Mouse (Mus musculus): ENCODE data around the gene Stoml3.

The Stoml3 gene

DNA sequence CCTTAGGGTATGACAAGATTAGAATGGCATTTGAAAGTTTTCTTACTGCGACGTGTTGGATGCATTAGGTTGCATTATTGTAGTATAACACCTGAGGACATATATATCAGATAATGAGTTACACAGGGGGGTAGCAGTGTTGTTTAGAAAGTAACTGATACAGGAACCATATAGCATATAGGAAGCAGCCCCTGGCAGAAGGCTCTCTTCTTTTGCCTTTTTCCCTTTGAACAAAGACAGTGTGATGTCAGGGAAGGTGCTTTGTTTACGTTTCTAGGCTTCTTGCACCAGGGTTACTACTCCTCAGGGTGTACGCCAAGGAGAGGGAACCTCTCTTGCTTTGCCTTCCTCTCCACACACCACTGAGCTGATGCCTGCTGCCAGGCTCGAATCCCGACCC is at the start of gene Stoml3:
TSS of gene Stoml3 (plus strand) at position 301 of the 400 bp plus-strand sequence.
- no peak for DNase-seq

DNA sequence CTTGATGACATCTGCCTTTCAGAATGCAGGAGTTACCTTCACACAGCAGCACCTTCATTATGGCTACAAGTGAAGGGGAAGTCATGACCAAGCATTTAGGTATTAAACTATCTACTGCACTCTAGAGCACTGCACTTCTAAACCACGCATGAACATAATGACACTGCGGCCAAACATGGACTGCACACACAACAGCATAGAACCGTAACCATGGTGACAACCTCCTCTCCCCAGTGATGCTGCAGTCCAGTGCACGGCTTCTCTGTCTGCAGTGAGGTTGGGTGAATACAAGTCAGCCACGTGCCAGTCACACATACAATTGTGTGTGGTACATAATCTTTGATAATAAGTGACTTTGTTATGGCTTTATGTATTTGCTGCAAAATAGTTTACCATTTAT is 42.9 kb upstream of the Stoml3 start:
- DNase-seq: no peak

DNA sequence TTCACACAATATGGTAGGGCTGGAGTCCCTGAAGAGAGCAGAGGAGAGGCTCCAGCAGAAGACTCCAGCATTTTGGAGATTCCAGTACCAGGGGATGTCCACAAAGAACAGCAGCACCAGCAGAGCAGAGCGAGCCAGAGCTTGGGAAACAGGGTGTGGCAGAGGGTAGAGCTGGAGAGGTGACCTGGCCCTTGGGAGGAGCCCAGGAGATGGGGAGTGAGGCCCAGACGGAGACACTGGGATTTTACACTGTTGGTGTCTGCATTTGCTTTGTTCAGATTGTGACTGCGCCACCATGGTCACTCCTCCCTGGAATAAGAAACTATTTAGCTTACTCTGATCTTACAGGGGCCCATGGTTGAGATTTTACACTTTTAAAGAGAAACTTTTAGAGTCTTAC is 41.7 kb upstream of the Stoml3 start:
- no peak for DNase-seq

DNA sequence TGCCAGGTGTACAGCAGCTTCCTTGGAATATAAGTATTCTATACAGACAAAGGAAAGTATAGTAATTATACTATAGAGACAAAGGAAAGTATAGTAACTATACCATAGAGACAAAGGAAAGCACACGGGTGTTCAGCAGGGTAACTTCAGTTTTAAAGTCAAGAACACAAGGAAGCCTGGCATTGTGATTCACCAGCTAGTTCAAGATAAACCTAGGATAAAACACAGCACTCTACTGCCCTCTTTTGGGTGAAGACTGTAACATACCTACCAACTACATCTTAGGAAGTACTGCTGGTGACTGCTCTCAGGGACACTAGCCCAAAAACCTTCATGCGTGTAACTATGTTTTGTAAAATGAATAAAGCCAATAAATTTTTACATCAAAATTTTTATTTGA is 40.2 kb upstream of the Stoml3 start:
- peak; percentile 84 for DNase-seq

DNA sequence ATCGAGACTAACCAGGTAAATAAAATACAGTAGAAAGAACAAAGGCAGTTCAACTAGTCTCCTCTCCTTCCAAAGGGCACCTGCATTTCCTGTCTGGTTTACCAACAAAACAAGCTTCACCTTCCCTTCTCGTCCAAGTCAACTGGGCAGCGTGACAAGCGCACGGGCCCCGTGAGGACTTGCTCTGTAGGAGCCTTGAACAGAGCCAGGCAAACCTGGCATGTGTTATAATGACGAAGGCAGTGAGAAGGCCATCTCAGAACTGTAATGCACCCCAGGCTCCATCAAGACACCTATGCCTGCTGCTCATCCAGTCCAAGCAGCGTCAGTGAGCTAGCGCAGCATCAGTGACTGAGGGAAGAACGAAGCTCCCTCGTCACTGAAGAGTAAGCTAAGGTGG is 37.8 kb upstream of the Stoml3 start:
- DNase-seq: no peak

DNA sequence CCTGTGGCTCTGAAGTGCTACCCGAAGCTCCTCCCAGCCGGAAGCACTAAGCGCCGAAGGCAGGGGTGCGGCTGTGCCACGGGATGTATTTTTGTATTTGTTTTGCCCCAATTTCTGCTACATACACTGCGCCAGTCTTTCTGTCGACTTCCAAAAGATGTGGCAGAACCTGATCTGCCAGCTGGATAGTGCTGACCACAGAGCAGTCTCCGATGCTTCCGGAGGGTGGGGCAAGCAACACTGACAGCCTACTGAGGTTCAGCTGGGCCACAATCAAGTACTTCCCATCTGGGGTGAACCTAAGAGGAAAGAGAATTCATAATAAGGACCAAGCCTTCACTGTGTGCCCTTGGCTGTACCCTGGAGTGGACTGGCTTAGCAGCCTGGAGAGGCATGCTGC is 36.1 kb upstream of the Stoml3 start:
- no peak for DNase-seq

DNA sequence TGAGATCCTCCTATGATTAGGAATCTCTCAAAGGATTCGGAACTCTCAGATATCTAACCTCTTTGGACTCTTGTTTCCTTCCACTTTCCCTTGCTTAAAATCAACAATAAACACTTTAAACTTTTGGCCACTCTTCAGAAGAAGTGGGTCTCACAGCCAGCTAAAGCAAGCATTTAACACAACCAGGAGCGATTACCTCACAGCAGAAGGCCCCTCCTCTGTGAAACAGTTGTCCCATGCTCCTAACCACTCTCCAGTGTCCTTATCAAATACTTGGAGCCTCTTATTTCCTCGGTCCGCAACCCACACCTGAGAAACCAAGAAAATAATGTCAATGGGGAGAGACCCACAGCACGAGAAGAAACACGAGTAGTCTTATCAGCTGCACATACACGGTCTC is 35.1 kb upstream of the Stoml3 start:
- DNase-seq: no peak

DNA sequence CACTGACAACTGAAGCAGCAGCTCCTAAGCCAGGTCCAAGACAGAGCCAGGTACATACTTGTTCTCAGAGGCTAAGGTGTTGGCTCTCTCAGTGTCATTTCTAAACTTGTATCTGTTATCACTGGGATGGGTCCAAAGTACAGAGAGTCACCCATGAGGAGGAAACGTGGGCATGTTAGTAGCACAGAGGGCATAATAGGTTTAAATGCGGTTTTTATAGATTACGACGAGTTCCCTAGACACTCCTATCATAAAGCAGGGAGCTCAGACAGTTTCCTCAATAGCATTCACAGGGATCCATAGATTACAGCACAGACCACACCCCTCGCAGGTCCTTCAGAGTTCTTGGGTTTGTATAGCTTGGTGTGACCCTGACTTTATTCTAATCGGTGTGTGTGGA is 34.4 kb upstream of the Stoml3 start:
- DNase-seq: no peak

DNA sequence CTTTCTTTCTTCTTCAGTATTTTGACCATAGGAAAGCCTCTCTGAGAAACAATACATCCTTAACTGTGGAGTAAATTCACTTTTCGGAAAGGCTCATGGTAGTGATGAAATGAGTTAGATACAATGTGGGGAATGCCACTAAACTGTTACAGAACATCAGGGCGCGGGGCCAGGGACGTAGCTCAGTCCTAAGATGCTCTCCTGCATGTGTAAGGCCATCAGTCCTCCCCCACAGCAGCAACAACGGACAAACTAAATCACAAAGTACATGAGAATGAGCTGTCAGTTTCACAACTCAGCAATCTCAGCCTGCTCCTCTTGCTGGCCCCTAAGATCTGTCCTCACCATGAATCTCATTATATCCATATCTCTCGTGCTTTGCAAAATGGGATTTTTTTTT is 33.9 kb upstream of the Stoml3 start:
- no peak for DNase-seq

DNA sequence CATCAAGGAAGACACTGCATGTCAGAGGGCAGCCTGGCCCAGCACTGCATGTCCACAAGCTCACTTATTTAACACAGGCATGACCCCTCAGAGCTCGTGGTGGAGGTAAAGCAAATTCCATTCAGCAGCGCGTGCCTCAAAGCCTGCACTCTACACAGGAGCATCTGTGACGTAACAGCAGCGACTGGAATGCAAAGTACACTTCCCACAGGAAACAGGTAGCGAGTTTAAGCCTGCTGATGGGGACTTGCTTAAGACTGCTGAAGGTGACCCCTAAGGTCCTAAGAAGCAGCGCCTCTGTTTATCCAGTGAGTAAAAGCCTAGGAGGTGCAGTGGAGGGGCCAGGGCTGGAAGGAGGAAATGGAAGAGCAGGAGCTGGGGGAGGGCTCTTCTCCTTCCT is 33.5 kb upstream of the Stoml3 start:
- no peak for DNase-seq

DNA sequence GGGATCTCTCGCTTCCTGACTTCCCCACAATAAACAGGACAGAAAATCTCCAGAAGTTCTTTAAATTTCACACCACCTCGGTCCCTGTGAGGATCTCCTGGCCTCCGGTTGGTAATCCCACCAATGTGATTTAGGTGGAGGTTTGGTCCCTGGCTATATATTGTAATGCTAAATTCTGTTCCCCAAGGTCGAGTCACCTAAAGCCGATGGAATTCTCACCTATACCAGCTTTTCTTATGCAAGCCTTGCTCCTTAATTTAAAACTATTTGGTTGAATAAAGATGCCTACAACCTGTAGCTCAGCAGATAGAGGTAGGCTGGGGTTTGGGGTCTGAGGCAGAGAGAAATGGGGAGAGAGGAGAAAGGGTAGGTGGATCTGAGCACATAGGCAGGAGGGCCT is 30.7 kb upstream of the Stoml3 start:
- no peak for DNase-seq

DNA sequence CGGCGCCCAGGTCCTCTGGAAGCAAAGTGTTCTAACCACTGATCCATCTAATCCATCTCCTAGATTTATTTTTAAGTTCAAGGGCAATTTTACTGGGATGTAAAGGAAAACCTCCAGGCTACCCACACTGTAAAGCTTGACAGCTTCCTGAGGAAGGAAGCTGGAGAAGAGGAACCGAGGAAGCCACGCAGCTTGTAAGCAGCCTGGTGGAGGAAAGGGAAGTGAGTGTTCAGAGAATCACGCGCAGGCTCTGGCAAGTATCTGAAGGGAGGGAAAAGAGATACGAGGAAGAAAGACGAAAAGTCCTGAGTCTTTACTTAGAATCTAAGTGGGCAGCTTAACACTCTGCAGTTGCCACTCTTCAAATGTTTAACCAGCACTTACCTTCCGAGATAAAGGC is 28.3 kb upstream of the Stoml3 start:
- no peak for DNase-seq

DNA sequence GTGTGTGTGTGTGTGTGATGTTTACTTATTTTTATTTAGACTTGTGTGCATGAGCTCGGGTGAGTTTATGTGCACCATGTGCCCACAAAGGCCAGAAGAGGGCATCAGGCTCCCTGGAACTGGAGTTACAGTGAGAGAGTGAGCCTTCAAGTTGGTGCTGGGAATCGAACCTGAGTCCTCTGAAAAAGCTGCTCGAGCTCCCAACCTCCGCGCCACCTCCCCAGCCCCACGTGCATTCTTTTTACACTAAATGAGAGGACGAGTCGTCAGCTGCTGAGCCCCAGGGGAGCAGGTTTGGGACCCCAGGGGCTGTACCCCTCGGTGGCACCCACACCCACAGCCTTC is 25.8 kb upstream of the Stoml3 start:
- DNase-seq: no peak

DNA sequence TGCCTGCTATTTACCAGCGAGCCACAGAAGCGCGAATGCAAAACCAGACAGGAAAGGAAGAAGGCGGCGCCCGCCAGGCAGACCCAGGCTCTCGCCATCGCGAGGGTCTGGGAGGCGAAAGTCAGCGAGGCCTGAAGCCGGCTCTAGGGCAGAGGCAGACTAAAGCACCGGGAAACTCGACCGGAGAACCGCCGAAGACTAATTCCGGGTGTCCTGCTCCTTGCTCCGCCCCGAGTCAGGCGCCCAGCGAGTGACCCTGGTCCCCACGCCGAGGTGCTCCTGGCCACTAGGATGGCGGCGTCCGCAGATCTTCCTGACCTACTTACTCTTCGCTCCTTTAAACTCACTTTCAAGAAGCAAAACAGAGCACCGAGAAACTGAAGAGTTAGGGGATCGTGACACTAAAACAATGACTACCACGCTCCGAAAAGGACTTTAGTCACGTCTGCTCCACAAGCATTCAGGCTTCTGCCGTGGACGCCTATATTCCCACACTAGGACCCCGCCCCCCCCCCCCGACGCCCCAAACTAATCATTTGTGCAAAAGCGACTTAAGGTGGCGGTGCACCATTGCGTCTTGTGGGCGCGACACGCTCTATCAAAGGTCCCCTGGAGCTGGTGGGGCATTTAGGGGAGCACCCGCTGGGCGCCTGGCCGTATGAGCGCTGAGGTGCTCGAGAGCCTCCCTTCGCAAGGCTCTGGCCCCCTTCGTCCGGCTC is 25.2 kb upstream of the Stoml3 start, which contains the start of the genes Nhlrc3 and Proser1:
TSS of gene Nhlrc3 (minus strand) at position 287 of the 719 bp plus-strand sequence.
TSS of gene Proser1 (plus strand) at position 621 of the 719 bp plus-strand sequence.
- peak; percentile 98 for DNase-seq

DNA sequence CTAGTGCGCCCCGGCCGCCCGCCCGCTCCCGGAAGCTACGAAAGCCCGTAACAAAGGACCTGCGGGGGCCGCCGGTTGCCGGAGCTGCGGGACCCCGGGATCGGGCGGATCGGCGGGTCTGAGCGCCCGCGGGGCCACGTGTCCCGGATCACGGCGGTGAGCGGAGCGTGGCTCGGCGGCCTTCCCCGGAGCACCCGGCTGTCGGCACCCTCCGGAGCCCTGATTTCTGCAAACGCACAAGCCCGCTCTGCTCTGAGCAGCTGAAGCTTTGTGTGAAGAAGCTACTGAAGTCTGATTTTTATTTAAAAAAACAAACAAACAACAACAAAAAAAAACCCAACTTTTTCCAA is 24.7 kb upstream of the Stoml3 start:
- DNase-seq: no peak

DNA sequence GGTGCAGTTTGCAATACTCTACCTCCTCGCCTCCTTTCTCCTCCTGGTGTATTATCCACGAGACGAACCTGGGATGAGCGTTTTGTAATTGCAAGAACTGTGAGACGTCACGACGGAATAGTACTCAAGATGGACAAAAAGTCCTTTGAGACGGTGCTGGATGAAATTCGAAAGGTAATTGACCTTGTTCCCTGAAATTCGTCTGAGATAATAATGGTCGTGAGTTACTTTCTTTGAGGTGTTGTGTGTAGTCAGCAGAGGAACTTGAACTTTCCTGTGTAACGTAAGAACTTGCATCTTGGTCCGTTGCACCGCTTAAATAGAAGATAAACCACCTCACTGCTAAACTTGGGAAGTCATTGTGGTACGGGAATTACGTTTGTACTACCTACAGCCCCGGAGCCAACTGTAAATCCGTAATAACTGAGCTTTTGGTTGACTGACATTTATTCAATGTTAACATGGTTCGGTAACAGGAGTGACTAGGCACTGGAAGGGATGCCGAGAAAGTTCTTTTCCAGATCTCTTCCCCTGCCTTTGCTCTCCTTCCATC is 24.2 kb upstream of the Stoml3 start:
- no peak for DNase-seq

DNA sequence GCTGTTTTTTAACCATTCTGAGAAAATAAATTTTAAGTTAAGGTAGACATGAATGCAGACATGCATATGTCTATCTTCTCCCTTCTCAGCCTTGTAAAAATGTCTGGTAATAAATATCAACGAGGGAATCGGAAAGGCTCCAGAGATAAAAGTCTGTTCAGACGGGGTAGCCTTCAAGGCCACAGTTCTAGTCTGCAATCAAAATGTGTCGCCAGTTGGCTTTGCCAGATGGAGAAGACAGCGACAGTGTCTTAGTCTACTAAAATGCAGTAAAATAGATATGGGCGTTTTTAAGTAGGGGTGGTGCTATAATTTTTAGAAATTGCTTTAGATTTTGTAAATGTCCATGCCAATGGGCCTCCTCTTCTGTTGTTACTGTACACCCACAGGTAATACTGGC is 23.1 kb upstream of the Stoml3 start:
- no peak for DNase-seq

DNA sequence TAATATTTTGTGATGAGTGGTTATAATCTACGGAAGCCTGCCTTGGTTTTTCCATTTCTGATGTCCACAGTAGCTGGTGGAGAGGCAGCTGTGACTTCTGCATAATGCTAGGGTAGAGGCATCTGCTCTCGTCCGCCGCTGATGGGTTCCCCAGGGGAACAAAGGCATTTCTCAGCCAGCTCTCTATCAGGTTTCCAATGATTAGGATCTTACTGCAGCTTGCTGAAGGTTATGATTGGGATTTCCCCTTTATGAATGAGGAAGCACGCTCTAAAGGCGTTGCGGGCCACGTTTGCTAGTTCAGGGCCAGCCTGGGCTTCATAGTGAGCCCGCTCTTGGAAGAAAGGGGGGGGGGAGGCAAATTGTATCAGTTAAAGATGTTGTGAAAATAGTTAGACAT is 22.0 kb upstream of the Stoml3 start:
- no peak for DNase-seq

DNA sequence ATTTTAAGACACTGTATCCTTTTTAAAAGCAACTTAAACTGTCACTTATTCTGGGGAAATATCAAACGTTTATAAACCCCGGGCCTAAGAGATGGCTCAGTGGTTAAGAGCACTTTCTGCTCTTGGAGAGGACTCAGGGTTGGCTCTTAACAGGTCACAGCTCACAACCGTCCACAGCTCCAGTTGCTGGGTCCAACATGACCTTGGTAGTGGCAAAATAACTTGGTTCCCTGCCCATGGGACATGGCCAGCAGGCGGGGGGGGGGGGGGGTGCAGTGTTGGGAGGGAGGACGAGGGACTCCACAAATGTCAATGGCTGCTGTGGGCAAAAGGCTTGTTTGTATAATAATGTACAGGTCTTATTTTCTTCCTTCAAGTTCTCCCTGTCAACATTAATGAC is 21.1 kb upstream of the Stoml3 start:
- DNase-seq: no peak

DNA sequence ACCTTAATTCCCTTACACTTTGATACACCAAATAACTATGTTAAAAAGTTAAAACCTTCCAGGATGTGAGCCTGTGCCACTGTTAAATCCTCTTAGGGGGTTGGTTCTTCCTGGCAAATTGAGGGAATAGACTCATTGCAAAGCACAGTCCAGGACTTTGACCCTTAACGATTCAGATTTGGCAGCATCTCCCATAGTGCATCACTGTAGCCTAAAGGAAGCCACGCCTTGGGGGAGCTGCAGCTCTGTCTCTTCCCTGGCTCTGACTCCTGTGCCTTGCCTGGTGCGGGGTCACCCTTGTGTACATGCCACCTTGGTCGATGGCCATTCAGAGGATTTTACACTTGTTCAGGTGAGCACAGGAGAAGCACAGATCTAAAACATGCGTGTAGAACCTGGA is 18.8 kb upstream of the Stoml3 start:
- DNase-seq: no peak

DNA sequence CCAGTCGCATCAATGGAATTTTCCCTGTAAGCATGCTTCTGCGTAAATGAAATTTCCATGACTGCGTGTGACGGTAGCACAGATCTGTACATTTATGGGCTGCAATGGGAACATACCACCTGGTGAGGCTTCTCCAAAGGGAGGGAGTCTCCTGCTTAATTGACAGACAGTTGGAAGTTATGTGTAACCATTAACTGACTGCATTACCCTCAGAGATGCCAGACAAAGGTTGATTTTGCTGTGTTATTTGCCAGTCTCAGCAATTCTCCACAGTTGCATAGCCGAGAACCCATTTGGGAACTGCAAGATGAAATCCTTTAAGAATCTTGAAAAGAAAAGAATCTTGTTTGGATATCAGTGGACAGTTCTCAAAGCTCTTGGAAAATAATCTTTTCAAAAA is 16.4 kb upstream of the Stoml3 start:
- DNase-seq: no peak

DNA sequence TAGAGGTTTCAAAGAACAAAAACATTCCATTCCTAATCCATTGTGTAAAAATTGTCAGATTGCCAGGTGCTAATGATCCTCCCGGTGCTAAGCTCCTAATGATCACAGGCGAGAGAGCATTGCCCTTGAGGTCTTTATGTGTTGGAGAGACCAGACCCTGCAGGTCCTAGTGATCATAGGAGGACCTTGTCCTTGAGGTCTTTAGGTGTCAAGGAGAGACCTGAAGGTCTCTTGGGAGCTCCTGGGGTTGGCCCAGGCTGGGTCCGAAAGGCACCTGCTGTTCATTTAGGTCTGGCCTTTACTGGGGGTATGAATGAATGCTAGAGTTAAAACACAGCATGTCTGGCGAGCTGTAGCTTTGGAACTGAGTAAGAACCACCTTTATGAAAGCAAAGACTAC is 14.3 kb upstream of the Stoml3 start:
- DNase-seq: no peak

DNA sequence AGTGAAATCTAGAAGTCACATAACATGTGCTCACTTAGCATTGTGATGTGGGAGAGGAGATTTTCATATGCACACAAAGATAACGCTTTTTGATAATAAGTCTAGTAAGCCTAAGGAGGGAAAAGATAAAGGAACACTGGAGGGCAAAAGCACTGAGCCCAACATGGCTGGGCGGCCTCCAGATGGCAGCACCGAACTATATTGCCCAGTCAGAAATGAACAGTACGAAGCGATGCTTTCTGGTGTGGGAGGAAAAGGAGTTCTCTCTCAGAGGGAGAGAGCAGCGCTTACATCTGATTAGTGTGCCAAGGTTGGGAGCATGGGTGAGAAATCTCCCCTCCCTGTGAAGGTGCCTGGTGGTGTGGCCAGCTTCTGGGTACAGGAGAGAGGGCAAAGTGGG is 12.6 kb upstream of the Stoml3 start:
- DNase-seq: peak; percentile 60

DNA sequence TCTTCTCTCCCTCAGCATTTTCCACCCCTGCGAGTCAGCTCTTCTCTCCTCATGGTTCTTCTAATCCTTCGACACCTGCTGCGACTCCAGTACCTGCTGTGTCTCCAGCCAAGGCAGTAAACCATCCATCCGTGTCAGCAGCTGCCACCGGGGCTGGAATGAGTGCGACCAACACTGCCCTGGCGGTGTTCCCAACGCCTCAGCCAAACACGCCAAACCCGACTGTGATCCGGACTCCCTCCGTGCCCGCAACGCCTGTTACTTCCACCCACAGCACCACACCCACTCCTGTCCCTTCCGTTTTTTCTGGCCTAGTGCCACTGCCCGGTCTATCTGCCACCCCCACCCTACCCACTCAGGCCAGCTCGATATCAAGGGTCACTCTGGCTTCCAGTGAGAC is 11.0 kb upstream of the Stoml3 start:
- DNase-seq: peak; percentile 19

DNA sequence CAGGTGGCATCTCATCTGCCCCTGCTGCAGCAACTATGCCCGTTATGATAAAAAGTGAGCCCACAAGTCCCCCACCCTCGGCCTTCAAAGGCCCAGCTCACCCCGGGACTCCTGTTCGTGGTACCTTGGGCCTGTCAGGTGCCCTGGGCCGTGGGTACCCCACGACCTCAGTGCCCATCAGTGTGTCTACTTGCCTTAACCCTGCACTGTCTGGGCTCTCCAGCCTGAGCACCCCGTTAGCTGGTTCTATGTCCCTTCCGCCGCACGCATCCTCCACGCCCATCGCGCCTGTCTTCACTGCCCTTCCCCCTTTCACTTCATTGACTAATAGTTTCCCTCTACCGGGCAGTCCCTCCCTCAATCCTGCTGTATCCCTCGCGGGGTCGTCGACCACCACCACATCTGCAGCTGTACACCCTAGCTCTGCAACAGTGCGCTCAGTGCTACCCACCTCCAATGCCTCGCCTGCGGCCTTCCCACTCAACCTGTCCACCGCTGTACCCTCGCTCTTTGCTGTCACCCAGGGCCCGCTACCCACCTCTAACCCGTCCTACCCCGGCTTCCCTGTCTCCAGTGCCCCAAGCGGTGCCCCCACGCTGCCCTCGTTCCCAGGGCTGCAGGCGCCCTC is 9.9 kb upstream of the Stoml3 start:
- DNase-seq: no peak

Data from lung, postnatal 10 days (tissue).